Mouse (Mus musculus) adrenal gland, postnatal 36 days (tissue): ENCODE data around the gene Ankrd13b. TPM values are rescaled to one million over a fixed set of nuclear protein-coding genes. Genes with fewer than 3 reads are reported as not detected.

ENCODE experiments used
- DNase-seq, 2 experiments: peaks; one replicate each; pipeline ENCODE4 v3.0.0; 2021; ENCODE audit warnings: mixed read lengths in 1 of 2
- total RNA-seq, 2 experiments: library from RNA; stranded (reverse); gene quantifications; 2 replicates each; pipeline ENCODE4 v1.2.3; 2021

Gene Ankrd13b
- total RNA-seq, 2 experiments from 2014 or later: 5.8 to 6.7 TPM

- DNase-seq: peak in 1 of 2 experiments; percentile 55
Measured at GRCm38 (mm10) chr11:77492311-77492871, 2.9 kb upstream of the Ankrd13b start.

DNA sequence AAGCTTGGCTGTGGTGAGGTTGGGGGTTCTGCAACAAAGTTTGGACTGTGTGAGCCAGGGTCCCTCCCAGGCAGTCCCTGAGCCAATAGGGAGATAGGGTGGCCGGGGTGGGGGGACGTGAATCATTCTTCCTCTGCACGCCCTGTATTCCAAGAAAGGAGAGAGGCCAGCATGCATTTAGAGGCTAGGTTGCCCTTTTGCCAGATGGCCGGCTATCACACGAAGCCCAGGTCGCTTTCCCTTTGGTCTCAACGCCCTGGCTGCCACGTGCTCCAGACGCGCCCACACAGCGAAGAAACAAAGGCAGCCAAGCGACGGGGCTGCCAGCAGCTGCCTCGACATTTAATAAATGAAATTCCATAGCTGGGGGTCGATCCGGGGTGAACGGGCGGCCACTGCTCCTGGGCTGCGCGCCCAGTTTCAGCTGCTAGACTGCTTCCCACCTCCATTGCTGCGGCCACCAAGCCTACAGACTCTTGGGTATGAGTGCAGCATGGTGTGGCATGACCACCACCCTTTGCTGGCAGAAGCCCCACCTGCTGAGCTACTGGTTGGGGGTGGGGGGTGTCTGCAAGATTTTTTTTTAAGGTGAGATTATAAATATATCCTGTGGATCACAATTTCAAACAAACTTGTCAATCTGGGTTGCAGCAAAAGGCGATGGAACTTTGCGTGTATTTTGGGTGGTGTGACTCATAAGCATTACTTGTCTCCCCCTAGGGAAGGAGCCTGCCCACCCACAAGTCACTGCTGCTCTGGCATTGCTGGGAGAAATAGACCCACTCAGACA, 2.2 kb upstream of the Ankrd13b start:
- peak; percentile 70 for DNase-seq

GRCm38 (mm10) chr11:77491123-77491501, 1.6 kb upstream of the Ankrd13b start:
- peak; percentile 91 to 94 for DNase-seq

DNA sequence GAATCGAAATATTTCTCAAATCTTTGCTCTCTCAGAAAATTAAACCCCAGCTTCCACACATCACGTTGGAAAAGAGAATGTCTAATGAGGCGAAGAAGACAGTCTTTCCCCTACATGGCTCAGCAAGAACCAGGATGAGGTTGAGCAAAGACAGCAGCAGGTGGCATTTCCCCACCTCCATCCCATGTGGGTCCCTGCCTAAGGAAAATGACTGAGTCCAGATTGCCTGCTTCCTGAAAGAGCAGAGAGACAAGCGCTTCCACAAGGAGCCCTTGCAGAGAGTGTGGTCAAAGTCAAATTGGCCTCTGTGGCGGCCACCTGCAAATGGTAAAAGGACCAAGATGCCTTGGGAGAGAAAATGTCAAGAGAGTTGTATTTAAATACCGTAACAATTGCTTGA, 973 bp upstream of the Ankrd13b start:
- no peak for DNase-seq

DNA sequence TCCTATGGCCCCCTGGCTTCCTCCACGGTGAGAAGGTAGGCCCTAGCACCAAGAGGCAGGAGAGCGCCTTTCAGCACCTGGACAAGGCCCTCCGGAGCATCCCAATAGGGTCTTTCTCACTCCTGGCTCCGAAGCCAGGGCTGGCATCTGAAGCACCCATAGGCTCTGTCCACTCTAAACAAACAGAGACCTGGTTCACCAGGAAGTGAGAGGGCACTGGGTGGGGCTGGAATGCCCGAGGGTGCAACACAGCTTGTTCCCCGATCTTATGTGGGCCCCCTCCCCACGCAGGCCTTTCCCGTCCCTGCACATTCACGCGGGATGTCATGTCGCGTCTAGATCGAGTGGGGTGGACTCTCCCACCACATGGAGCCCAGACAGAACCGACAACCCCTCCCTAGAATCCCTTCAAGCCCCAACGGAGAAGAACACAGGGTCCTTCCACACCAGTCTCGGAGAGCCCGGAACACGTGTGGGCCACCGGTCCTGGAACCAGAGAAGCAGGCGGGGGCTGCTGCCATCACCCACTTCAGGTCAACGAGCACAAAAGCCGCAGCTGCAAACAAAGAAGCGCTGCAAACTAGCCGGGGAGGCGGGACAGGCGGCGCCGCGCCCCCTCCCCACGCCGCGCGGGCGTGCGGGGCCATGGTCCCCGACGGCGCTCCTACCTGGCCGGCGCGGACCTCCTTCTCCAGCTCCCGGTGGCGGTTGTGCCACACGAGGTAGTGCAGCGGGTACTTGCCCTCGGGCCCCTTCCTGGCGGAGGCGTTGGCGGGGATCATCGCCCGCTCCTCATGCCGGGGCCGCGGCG, 502 bp downstream of the Ankrd13b start:
- DNase-seq: no peak

- DNase-seq: peak in 1 of 2 experiments; percentile 31
Measured at GRCm38 (mm10) chr11:77486798-77487197, 2.7 kb downstream of the Ankrd13b start.

- no peak for DNase-seq
Measured at GRCm38 (mm10) chr11:77485229-77485628, 4.2 kb downstream of the Ankrd13b start.

- DNase-seq: no peak
Measured at GRCm38 (mm10) chr11:77483510-77484255, 5.8 kb downstream of the Ankrd13b start.

GRCm38 (mm10) chr11:77483043-77483442, 6.4 kb downstream of the Ankrd13b start:
- no peak for DNase-seq

DNA sequence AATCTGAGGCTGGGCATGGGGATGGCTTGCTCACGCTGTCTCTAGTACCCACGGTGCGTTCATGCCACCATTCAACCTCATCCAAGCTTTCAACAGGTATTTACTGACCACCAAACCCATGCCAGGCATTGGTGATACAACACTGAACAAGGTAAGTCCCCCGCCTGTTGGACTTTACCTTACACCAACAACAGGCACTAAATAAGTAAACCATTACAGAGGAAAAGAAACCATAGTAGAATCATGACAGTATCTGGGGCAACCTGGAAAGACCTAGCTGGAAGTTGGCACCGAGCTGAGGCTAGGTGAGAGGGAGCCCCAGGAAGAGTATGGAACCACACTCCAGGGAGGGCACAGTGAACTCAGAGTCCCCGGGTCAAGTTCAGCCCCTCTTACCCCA, 12.6 kb downstream of the Ankrd13b start:
- DNase-seq: no peak

DNA sequence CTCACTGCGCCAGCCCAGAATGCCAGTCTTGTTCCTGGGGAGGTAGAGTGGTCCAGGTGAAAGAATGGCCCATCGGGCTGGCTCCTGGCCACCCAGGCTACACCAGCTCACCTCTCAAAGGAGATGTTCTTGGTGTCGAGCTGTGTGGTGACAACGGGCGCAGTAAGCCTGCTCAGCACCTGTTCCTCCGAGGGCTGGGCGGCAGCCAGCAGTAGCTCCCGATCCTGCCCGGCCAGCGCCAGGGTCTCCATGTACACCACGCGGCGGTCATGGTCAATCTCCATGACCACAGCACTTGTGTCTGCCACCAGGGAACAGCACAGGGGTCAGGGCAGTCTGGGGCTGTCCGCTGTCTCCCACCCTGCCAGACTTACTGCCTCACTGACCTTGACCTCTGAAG, 13.3 kb downstream of the Ankrd13b start:
- DNase-seq: no peak

- no peak for DNase-seq
Measured at GRCm38 (mm10) chr11:77472775-77473174, 16.7 kb downstream of the Ankrd13b start.

DNA sequence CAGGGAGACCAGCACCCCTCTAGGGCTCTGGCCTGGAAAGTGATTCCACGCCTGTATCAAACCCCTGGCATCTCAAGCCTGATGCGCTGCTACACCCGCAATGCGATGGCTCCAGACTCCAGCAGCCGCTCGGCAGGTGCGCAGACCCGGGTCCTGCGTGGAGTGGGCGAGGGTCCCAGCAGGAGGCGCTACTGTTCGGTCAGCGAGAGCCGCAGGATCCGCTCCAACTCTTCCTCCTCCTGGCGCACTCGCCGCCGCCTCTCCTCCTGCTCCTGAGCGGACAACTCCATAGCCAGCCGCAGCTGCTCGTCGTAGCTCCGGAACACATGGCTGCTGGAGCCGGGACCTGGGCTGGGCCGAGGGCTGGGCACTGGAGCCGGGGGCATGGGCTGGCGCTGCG, 18.1 kb downstream of the Ankrd13b start:
- no peak for DNase-seq

- DNase-seq: no peak
Measured at GRCm38 (mm10) chr11:77468397-77468796, 21.1 kb downstream of the Ankrd13b start.

DNA sequence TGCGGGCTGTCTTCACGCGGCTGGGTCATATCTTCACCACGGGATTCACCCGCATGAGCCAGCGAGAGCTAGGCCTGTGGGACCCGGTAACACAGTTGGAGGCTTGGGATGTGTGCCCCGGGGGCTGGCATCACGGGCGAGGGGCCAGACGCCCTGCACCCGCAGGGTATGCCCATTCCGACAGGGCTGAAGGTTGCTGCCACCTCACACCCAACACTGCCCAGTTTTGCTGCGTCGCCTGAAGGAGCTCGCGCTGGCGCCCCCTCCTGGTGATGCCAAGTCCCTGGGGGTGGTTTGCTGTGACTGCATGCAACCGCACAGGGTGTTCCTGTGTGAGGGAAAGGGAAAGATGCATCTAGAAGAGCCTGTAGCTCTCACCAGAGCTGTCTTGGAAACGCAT, 21.7 kb downstream of the Ankrd13b start:
- DNase-seq: peak; percentile 87 to 93

GRCm38 (mm10) chr11:77467157-77467556, 22.3 kb downstream of the Ankrd13b start:
- DNase-seq: peak; percentile 83 to 90

- no peak for DNase-seq
Measured at GRCm38 (mm10) chr11:77466544-77466943, 22.9 kb downstream of the Ankrd13b start.

- DNase-seq: no peak
Measured at GRCm38 (mm10) chr11:77465111-77465510, 24.4 kb downstream of the Ankrd13b start.

GRCm38 (mm10) chr11:77464684-77465083, 24.8 kb downstream of the Ankrd13b start:
- peak; percentile 80 to 83 for DNase-seq

DNA sequence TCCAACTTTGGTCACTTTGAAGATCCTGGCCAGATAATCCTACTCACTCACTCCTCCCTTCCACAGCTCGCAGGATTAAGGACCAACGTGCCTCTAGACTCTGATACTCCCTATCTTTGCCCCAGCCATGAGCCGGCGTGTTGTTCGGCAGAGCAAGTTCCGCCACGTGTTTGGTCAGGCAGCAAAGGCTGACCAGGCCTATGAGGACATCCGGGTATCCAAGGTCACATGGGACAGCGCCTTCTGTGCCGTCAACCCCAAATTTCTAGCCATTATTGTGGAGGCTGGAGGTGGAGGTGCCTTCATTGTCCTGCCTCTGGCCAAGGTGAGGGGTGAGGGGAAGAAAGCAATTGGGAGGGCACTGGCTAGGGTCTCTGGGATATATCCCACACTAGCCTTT, 25.7 kb downstream of the Ankrd13b start:
- DNase-seq: no peak

GRCm38 (mm10) chr11:77463101-77463445, 26.4 kb downstream of the Ankrd13b start:
- no peak for DNase-seq
